Mouse (Mus musculus): ENCODE measurements around the gene Tctn1.
A peak's percentile ranks its signal among the peaks of the same experiment; 100 is the strongest.

DNA sequence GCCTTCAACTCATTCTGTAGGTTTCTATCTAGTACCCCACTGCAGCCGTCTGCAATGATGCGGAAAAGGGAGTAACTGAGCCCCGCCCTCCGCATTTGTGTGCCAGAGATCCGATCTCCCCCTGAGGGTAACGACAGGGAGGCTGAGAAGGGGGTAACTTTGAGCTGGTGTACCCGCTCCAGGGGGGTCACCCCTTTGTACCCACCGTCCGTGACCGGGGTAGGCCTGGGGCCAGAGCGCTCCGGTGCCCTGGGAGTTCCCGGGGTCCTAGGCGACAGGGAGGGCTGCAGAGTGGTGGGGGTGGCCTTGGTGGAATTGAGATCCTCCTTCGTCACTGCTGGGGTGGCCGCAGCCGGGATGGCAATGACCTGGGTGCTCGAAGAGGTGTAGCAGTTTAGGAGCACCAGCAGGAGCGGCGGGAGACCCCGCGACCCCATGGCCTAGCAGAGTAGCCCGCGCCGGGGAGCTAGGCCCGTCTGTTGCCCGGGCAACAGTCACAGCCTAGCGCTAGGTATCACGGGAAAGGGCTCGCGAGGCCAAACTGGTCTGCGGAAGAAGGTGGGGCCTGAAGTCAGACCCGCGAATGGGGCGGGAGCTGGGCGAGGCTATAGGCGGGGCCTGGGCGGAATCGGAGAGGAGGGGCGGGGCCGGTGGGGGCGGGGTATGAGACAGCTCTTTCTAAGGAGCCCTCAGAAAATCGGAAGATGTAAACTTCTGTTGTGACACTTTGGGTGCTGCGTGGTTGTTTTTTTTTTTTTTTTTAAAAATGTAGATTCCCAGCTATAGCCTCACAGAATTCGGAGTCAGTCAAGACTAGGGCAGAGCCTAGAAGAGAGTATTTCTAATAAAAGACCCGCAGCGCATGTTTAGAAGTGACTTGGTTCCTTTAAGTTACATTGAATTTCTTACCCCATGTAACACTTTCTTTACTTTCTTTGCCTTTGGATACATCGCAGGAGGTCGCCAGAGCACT, at the start of gene Tctn1:
- TF ChIP-seq CTCF (IDR thresholded peaks at IDR 0.05; ENCODE audit: borderline replicate concordance, control insufficient read depth, extremely low read depth, insufficient read depth, low read length, poor library complexity) (peak; percentile 54; the same call in 1 of the 2 replicates), POLR2A (IDR thresholded peaks at IDR 0.05; ENCODE audit: control insufficient read depth, extremely low read depth, insufficient read depth, low read length, poor library complexity) (no peak)

Data from thymus, adult 2 months (tissue).